Mouse (Mus musculus) G1E (cell line): ENCODE data around the gene Slamf1. TPM values are rescaled to one million over a fixed set of nuclear protein-coding genes. Genes with fewer than 3 reads are reported as not detected.
"Not testable (repeated sequence)": the region's sequence is repeated elsewhere in the genome, so short reads cannot be mapped to it uniquely, and the experiment has no call there.

Source experiments
- ATAC-seq: 2 replicates; pipeline ENCODE4 v1.8.0; 2016; ENCODE audit warnings: mild to moderate bottlenecking; ENCODE audit not compliant: insufficient number of reproducible peaks, poor library complexity, low FRiP score, severe bottlenecking; ENCODE audit errors: extremely low read depth
- DNase-seq: peaks from one replicate; pipeline ENCODE4 v3.0.0; 2012; ENCODE audit warnings: low spot score
- H3K27me3 ChIP-seq: 2 replicates; pipeline ENCODE4 v1.6.1; 2012; ENCODE audit warnings: mild to moderate bottlenecking, low read length, inconsistent platforms; ENCODE audit not compliant: insufficient read depth
- H3K36me3 ChIP-seq: replicated peaks from 2 replicates; pipeline ENCODE3; 2012; ENCODE audit warnings: mild to moderate bottlenecking, inconsistent platforms
- H3K4me1 ChIP-seq: 2 replicates; pipeline ENCODE4 v1.6.1; 2012; ENCODE audit warnings: low read depth, low read length, inconsistent platforms, mixed read lengths; ENCODE audit not compliant: insufficient read depth
- H3K4me3 ChIP-seq: 2 replicates; pipeline ENCODE4 v1.5.1; 2012; ENCODE audit warnings: low read depth, mild to moderate bottlenecking, inconsistent platforms, low read length, moderate library complexity, mixed read lengths
- H3K9me3 ChIP-seq: replicated peaks from 2 replicates; pipeline ENCODE4 v1.6.1; 2012; ENCODE audit warnings: inconsistent platforms
- CTCF ChIP-seq: IDR thresholded peaks from 2 replicates; pipeline ENCODE4 v1.5.1; 2012; ENCODE audit warnings: low read depth, low read length, inconsistent platforms, mixed read lengths
- GATA1 ChIP-seq: IDR thresholded peaks from 2 replicates; pipeline ENCODE4 v1.6.1; 2012; ENCODE audit warnings: borderline replicate concordance, low read length, inconsistent platforms, mixed read lengths
- GATA2 ChIP-seq: IDR thresholded peaks from 2 replicates; pipeline ENCODE4 v1.6.1; 2012; ENCODE audit warnings: low read depth, low read length, inconsistent platforms, borderline replicate concordance
- POLR2AphosphoS5 ChIP-seq: IDR thresholded peaks from 2 replicates; pipeline ENCODE4 v1.6.1; 2012; ENCODE audit warnings: low read depth, low read length, inconsistent platforms; ENCODE audit not compliant: insufficient replicate concordance
- TAL1 ChIP-seq: conservative IDR thresholded peaks from 2 replicates; pipeline ENCODE4 v1.6.1; 2012; ENCODE audit warnings: low read depth, low read length, inconsistent platforms, mixed read lengths
- polyA plus RNA-seq: library from polyadenylated mRNA; stranded (reverse); fragments of >175 nt; gene quantifications from 2 replicates; pipeline ENCODE4 v1.2.3, GENCODE M21; 2012
- total RNA-seq, 2 experiments: library from RNA; stranded (forward) in 1 of 2; stranded (reverse) in 1 of 2; fragments of 200-1000 nt in 1 of 2; fragments of >200 nt in 1 of 2; fragmentation: Nextera tagmentation in 1 of 2; gene quantifications; 2 replicates each; pipeline ENCODE4 v1.2.3; 2014 to 2017

The Slamf1 gene
- total and polyA plus RNA-seq, 3 experiments, result 0.16 TPM; not detected in 2

GRCm38 (mm10) chr1:171797840-171798239, 30.9 kb downstream of the Slamf1 start:
- no peak for TF ChIP-seq TAL1
- TF ChIP-seq GATA1, result no peak
- TF ChIP-seq POLR2AphosphoS5, result no peak
- no peak for TF ChIP-seq GATA2
- no peak for TF ChIP-seq CTCF
- Histone ChIP-seq H3K9me3 (peaks cover 19% of the 10 kb centered on the region), H3K4me1 (no peaks in the 10 kb centered on the region), H3K4me3 (no peak overlapping the region), H3K36me3 (no peaks in the 10 kb centered on the region), H3K27me3 (no peaks in the 10 kb centered on the region)
- no peak for DNase-seq
- ATAC-seq, result no peak

- Histone ChIP-seq H3K4me1 (no peaks in the 10 kb centered on the region), H3K9me3 (peaks cover 27% of the 10 kb centered on the region), H3K27me3 (no peaks in the 10 kb centered on the region), H3K36me3 (no peaks in the 10 kb centered on the region), H3K4me3 (no peak overlapping the region)
- DNase-seq, result no peak
- TF ChIP-seq CTCF (no peak), GATA2 (no peak), GATA1 (no peak), TAL1 (no peak), POLR2AphosphoS5 (no peak)
- ATAC-seq, result no peak
Measured at GRCm38 (mm10) chr1:171799648-171800047, 32.7 kb downstream of the Slamf1 start.

- H3K9me3 ChIP-seq, H3K27me3 ChIP-seq, DNase-seq, H3K4me1 ChIP-seq, H3K36me3 ChIP-seq, ATAC-seq, H3K4me3 ChIP-seq: not testable (repeated sequence)
Measured at GRCm38 (mm10) chr1:171811048-171811447, 44.1 kb downstream of the Slamf1 start.

GRCm38 (mm10) chr1:171815545-171816439, 48.9 kb downstream of the Slamf1 start:
- Histone ChIP-seq H3K4me1 (no peaks in the 10 kb centered on the region), H3K36me3 (no peaks in the 10 kb centered on the region), H3K9me3 (peaks cover 10% of the 10 kb centered on the region), H3K27me3 (no peaks in the 10 kb centered on the region), H3K4me3 (no peak overlapping the region)
- ATAC-seq, result peak; percentile 45
- TF ChIP-seq CTCF (no peak), GATA2 (no peak)
- no peak for DNase-seq

GRCm38 (mm10) chr1:171816991-171817390, 50.1 kb downstream of the Slamf1 start:
- Histone ChIP-seq H3K4me3 (no peak overlapping the region), H3K4me1 (no peaks in the 10 kb centered on the region), H3K36me3 (no peaks in the 10 kb centered on the region), H3K9me3 (peaks cover 10% of the 10 kb centered on the region), H3K27me3 (no peaks in the 10 kb centered on the region)
- TF ChIP-seq TAL1 (no peak), CTCF (no peak), GATA2 (no peak), GATA1 (no peak), POLR2AphosphoS5 (no peak)
- no peak for ATAC-seq
- no peak for DNase-seq

- TF ChIP-seq GATA2 (no peak), TAL1 (no peak), CTCF (no peak), POLR2AphosphoS5 (no peak), GATA1 (no peak)
- ATAC-seq, result no peak
- H3K4me1 ChIP-seq, result no peaks in the 10 kb centered on the region
- no peak overlapping the region for H3K4me3 ChIP-seq
- H3K36me3 ChIP-seq, result no peaks in the 10 kb centered on the region
- peaks cover 17% of the 10 kb centered on the region for H3K9me3 ChIP-seq
- no peak for DNase-seq
- no peaks in the 10 kb centered on the region for H3K27me3 ChIP-seq
Measured at GRCm38 (mm10) chr1:171821331-171821730, 54.4 kb downstream of the Slamf1 start.

- DNase-seq (no peak), ATAC-seq (no peak)
- TF ChIP-seq GATA2 (no peak), TAL1 (no peak), CTCF (no peak), POLR2AphosphoS5 (no peak), GATA1 (no peak)
Measured at GRCm38 (mm10) chr1:171825462-171825861, 58.5 kb downstream of the Slamf1 start.

More at GRCm38 (mm10) chr1:171825462-171825861, 58.5 kb downstream of the Slamf1 start:
- no peak overlapping the region for H3K4me3 ChIP-seq
- no peaks in the 10 kb centered on the region for H3K36me3 ChIP-seq
- no peaks in the 10 kb centered on the region for H3K27me3 ChIP-seq
- no peaks in the 10 kb centered on the region for H3K4me1 ChIP-seq
- peaks cover 21% of the 10 kb centered on the region for H3K9me3 ChIP-seq
